Comparison of ENCODE assay signal across 25 mouse cellular contexts in genomic region chr1:191709811-191710210, GRCm38 (mm10). TPM values are rescaled to one million over a fixed set of nuclear protein-coding genes. Genes with fewer than 3 reads are reported as not detected.
A peak's percentile ranks its signal among the peaks of the same experiment; 100 is the strongest.
DNase-seq lines count a peak whose midpoint lies in the region; ATAC-seq lines count a peak whose summit lies in the region.
"Had no signal": no experiment of that assay in that cellular context is flagged by ENCODE, and none has a peak within 500 bp of the region (broad histone marks: within the 10 kb centered on the region; RNA-seq: fewer than 3 reads in every experiment).

No protein-coding gene starts in this region.

- 0 out of 2 replicates have a peak, but pooled peaks cover 4% of the 10 kb centered on the region for H3K4me1 ChIP-seq in heart, embryonic 10.5 days
- no peaks in the 10 kb centered on the region for H3K4me1 ChIP-seq in kidney, embryonic 14.5 days (ENCODE audit: control insufficient read depth, insufficient read depth, low read length)
- H3K4me1 ChIP-seq: embryonic facial prominence, embryonic 10.5 days; embryonic facial prominence, embryonic 12.5 days; forebrain, embryonic 13.5 days had no signal

- no peak overlapping the region for H3K27ac ChIP-seq in heart, embryonic 10.5 days
- no peak overlapping the region for H3K27ac ChIP-seq in kidney, embryonic 14.5 days (ENCODE audit: low read depth, low read length)
- H3K27ac ChIP-seq: embryonic facial prominence, embryonic 10.5 days; embryonic facial prominence, embryonic 12.5 days; forebrain, embryonic 13.5 days had no signal

- H3K4me2 ChIP-seq in kidney, embryonic 14.5 days (replicated peaks; ENCODE audit: low read depth, low read length), result no peak overlapping the region
- H3K4me2 ChIP-seq: embryonic facial prominence, embryonic 12.5 days; forebrain, embryonic 13.5 days had no signal

- DNase-seq in heart, adult 11 months, result peak; percentile 40
- DNase-seq in heart, embryonic 10.5 days (ENCODE audit: low spot score), result no peak
- DNase-seq in kidney, postnatal 10 days, result peak; percentile 29
- DNase-seq in kidney, postnatal 4 days, result peak; percentile 10 to 26
- no peak for DNase-seq in kidney, postnatal 36 days
- DNase-seq in lung, postnatal 10 days, result peak; percentile 13
- no peak for DNase-seq in lung, adult 18-20 months
- DNase-seq: adrenal gland, adult 8-10 months; adrenal gland, postnatal 14 days; adrenal gland, postnatal 36 days; B cell, adult 2 months; cerebellum, adult 11-12 months; cerebellum, adult 2 months; cerebellum, adult 9-10 months; cerebellum, postnatal 10 days; cerebellum, postnatal 25 days had no signal

- H3K4me3 ChIP-seq in heart, embryonic 10.5 days, result no peak overlapping the region
- H3K4me3 ChIP-seq in kidney, embryonic 14.5 days (ENCODE audit: low read length), result no peak overlapping the region
- H3K4me3 ChIP-seq: embryonic facial prominence, embryonic 10.5 days; embryonic facial prominence, embryonic 12.5 days; forebrain, embryonic 13.5 days had no signal

- H3K36me3 ChIP-seq in heart, embryonic 10.5 days, result no peaks in the 10 kb centered on the region
- no peaks in the 10 kb centered on the region for H3K36me3 ChIP-seq in kidney, embryonic 14.5 days (ENCODE audit: control insufficient read depth, insufficient read depth, low read length)
- H3K36me3 ChIP-seq: embryonic facial prominence, embryonic 10.5 days; embryonic facial prominence, embryonic 12.5 days; G1E had no signal

- H3K9ac ChIP-seq in kidney, embryonic 14.5 days (ENCODE audit: low read depth, low read length), result no peak overlapping the region
- H3K9ac ChIP-seq: embryonic facial prominence, embryonic 12.5 days; forebrain, embryonic 13.5 days had no signal

- H3K9me3 ChIP-seq in heart, embryonic 10.5 days, result no peaks in the 10 kb centered on the region
- no peaks in the 10 kb centered on the region for H3K9me3 ChIP-seq in kidney, embryonic 14.5 days (ENCODE audit: control insufficient read depth, low read length)
- H3K9me3 ChIP-seq: embryonic facial prominence, embryonic 10.5 days; embryonic facial prominence, embryonic 12.5 days; forebrain, embryonic 13.5 days; G1E had no signal

- 54% methylated on average over 2 of the region's 2 CpGs for WGBS in heart, embryonic 10.5 days
- 72% methylated on average over 2 of the region's 2 CpGs for WGBS in kidney, embryonic 14.5 days

- no peak for ATAC-seq in kidney, embryonic 14.5 days (ENCODE audit: low FRiP score, low TSS enrichment)
- ATAC-seq: activated CD4-positive, CD25-positive, alpha-beta regulatory T cell, adult 4 months; CD4-positive, CD25-positive, alpha-beta regulatory T cell, adult 4 months; forebrain, embryonic 13.5 days; Patski had no signal

- no peaks in the 10 kb centered on the region for H3K27me3 ChIP-seq in heart, embryonic 10.5 days (ENCODE audit: insufficient read depth, poor library complexity, severe bottlenecking)
- no peaks in the 10 kb centered on the region for H3K27me3 ChIP-seq in kidney, embryonic 14.5 days (ENCODE audit: control insufficient read depth, insufficient read depth, low read length)
- H3K27me3 ChIP-seq: CH12.LX; embryonic facial prominence, embryonic 12.5 days; forebrain, embryonic 13.5 days; Patski had no signal

RNA-seq across cellular contexts. Expression of gene Lpgat1, which starts 7.8 kb away (rescaled TPM):
- 25.7 and 46.0 TPM in 2 replicates for polyA plus RNA-seq in heart, embryonic 10.5 days (2016; fragmentation: Nextera tagmentation; extraction: Ambion mirVana)
- polyA plus RNA-seq in kidney, embryonic 14.5 days (2014; fragmentation: Nextera tagmentation; extraction: Ambion mirVana), result 23.8 and 30.4 TPM in 2 replicates
- polyA plus RNA-seq: G1E had no signal

Comparison
In these comparisons a context has a peak if more than half of its experiments do, and no peak if none do; other contexts are left out.
1. DNase-seq: peak in heart, adult 11 months (single experiment), kidney, postnatal 10 days (single experiment), kidney, postnatal 4 days (2 of 2) and lung, postnatal 10 days (single experiment); none in heart, embryonic 10.5 days (single experiment), kidney, postnatal 36 days (0 of 2) and lung, adult 18-20 months (0 of 2).